Mouse (Mus musculus) adrenal gland, adult 8-10 months (tissue): ENCODE measurements around the gene Mecom. TPM values are rescaled to one million over a fixed set of nuclear protein-coding genes. Genes with fewer than 3 reads are reported as not detected.
"Not testable (repeated sequence)": the region's sequence is repeated elsewhere in the genome, so short reads cannot be mapped to it uniquely, and the experiment has no call there.

Experiments used
- DNase-seq: peaks from one replicate; pipeline ENCODE4 v3.0.0; 2022
- total RNA-seq, 4 experiments: library from RNA; stranded (reverse); gene quantifications; 2 replicates each; pipeline ENCODE4 v1.2.4; 2022

Mecom gene
- total RNA-seq, 4 experiments from 2014 or later: 5.9 to 8.9 (median 6.3) TPM

- no peak for DNase-seq
Observed at GRCm38 (mm10) chr3:30445247-30445969, 102.4 kb downstream of the Mecom start.

- no peak for DNase-seq
Observed at GRCm38 (mm10) chr3:30441646-30442045, 106.2 kb downstream of the Mecom start.

GRCm38 (mm10) chr3:30438007-30438406, 109.8 kb downstream of the Mecom start:
- no peak for DNase-seq

- DNase-seq: no peak
Observed at GRCm38 (mm10) chr3:30436561-30436960, 111.2 kb downstream of the Mecom start.

- no peak for DNase-seq
Observed at GRCm38 (mm10) chr3:30436131-30436530, 111.7 kb downstream of the Mecom start.

GRCm38 (mm10) chr3:30428877-30429276, 118.9 kb downstream of the Mecom start:
- no peak for DNase-seq

GRCm38 (mm10) chr3:30424036-30424435, 123.8 kb downstream of the Mecom start:
- DNase-seq: no peak

GRCm38 (mm10) chr3:30421948-30422347, 125.9 kb downstream of the Mecom start:
- DNase-seq: not testable (repeated sequence)

GRCm38 (mm10) chr3:30420899-30421298, 126.9 kb downstream of the Mecom start:
- no peak for DNase-seq

GRCm38 (mm10) chr3:30414173-30414572, 133.6 kb downstream of the Mecom start:
- DNase-seq: no peak

- DNase-seq: no peak
Observed at GRCm38 (mm10) chr3:30410778-30411177, 137.0 kb downstream of the Mecom start.

GRCm38 (mm10) chr3:30404821-30405220, 143.0 kb downstream of the Mecom start:
- no peak for DNase-seq

- DNase-seq: no peak
Observed at GRCm38 (mm10) chr3:30398911-30399310, 148.9 kb downstream of the Mecom start.

- DNase-seq: no peak
Observed at GRCm38 (mm10) chr3:30394911-30395310, 152.9 kb downstream of the Mecom start.

GRCm38 (mm10) chr3:30392662-30393061, 155.1 kb downstream of the Mecom start:
- DNase-seq: no peak

- DNase-seq: no peak
Observed at GRCm38 (mm10) chr3:30392218-30392617, 155.6 kb downstream of the Mecom start.

- DNase-seq: no peak
Observed at GRCm38 (mm10) chr3:30390346-30390745, 157.5 kb downstream of the Mecom start.

- DNase-seq: peak; percentile 11
Observed at GRCm38 (mm10) chr3:30380273-30380672, 167.5 kb downstream of the Mecom start.

GRCm38 (mm10) chr3:30379301-30379700, 168.5 kb downstream of the Mecom start:
- no peak for DNase-seq

- no peak for DNase-seq
Observed at GRCm38 (mm10) chr3:30371472-30371871, 176.3 kb downstream of the Mecom start.

GRCm38 (mm10) chr3:30370860-30371455, 176.8 kb downstream of the Mecom start:
- DNase-seq: no peak

- DNase-seq: peak; percentile 16
Observed at GRCm38 (mm10) chr3:30366621-30367020, 181.2 kb downstream of the Mecom start.

- no peak for DNase-seq
Observed at GRCm38 (mm10) chr3:30361190-30361589, 186.6 kb downstream of the Mecom start.
